Mouse (Mus musculus): Measurements from ENCODE around the gene Mbd3l2. TPM values are rescaled to one million over a fixed set of nuclear protein-coding genes. Genes with fewer than 3 reads are reported as not detected.
"Not testable (repeated sequence)": the region's sequence is repeated elsewhere in the genome, so short reads cannot be mapped to it uniquely, and the experiment has no call there.

Mbd3l2 gene
- not detected in 2 replicates for total RNA-seq (2017)

- ATAC-seq (ENCODE audit: extremely low read depth, insufficient number of reproducible peaks, low FRiP score, poor library complexity, severe bottlenecking), result no peak
These were observed at the start of gene Mbd3l2 for GRCm38 (mm10) chr9:18430354-18430753. Gene Mbd3l2 (plus strand): TSS chr9:18430654.

DNA sequence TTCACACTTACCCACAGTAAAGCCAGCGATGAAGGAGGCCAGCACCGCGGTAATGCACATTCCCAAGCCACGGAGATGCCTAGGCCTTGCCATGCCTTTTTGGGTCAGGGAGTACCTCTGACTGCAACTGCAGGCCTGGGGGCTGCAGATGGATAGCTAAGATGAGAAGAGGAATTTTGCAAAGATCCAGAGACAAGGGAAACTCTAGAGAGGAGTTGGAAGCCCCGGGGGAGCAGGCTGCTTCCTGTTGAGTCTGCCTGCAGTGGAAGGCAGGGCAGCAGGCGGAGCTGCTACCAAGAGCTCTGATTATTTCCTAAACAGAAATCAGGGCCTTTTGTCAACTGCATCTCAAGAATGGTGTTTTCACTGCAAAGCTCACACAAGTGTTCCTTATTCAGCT is 44.7 kb upstream of the Mbd3l2 start:
- no peak for ATAC-seq (ENCODE audit: extremely low read depth, insufficient number of reproducible peaks, low FRiP score, poor library complexity, severe bottlenecking)

GRCm38 (mm10) chr9:18399629-18400028 is 30.8 kb upstream of the Mbd3l2 start:
- no peak for ATAC-seq (ENCODE audit: extremely low read depth, insufficient number of reproducible peaks, low FRiP score, poor library complexity, severe bottlenecking)

- ATAC-seq (ENCODE audit: extremely low read depth, insufficient number of reproducible peaks, low FRiP score, poor library complexity, severe bottlenecking), result not testable (repeated sequence)
These were observed 27.6 kb upstream of the Mbd3l2 start, which contains the start of gene Naalad2 for GRCm38 (mm10) chr9:18402895-18403294. Gene Naalad2 (minus strand): TSS chr9:18402995.

- no peak for ATAC-seq (ENCODE audit: extremely low read depth, insufficient number of reproducible peaks, low FRiP score, poor library complexity, severe bottlenecking)
These were observed 26.3 kb upstream of the Mbd3l2 start, which contains the start of gene Ubtfl1 for GRCm38 (mm10) chr9:18404118-18404517. Gene Ubtfl1 (plus strand): TSS chr9:18404418.

GRCm38 (mm10) chr9:18412371-18412770 is 18.1 kb upstream of the Mbd3l2 start:
- ATAC-seq (ENCODE audit: extremely low read depth, insufficient number of reproducible peaks, low FRiP score, poor library complexity, severe bottlenecking), result not testable (repeated sequence)

GRCm38 (mm10) chr9:18431687-18432086 is 1.2 kb downstream of the Mbd3l2 start:
- no peak for ATAC-seq (ENCODE audit: extremely low read depth, insufficient number of reproducible peaks, low FRiP score, poor library complexity, severe bottlenecking)

DNA sequence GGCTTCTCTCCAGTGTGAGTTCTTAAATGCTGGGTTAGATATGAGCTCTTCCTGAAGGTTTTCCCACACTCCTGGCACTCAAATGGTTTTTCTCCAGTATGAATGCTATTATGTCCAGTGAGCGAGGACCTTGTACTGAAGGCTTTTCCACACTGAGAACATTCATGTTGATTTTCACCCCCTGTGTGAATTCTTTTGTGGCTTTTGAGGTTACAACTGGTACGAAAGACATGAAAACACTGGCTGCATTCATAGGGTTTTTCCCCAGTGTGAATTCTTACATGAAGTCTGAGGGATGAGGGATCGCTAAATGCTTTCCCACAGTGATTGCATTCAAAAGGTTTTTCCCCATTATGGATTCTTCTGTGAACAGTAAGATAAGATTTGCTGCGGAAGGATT is 26.1 kb downstream of the Mbd3l2 start:
- no peak for ATAC-seq (ENCODE audit: extremely low read depth, insufficient number of reproducible peaks, low FRiP score, poor library complexity, severe bottlenecking)

DNA sequence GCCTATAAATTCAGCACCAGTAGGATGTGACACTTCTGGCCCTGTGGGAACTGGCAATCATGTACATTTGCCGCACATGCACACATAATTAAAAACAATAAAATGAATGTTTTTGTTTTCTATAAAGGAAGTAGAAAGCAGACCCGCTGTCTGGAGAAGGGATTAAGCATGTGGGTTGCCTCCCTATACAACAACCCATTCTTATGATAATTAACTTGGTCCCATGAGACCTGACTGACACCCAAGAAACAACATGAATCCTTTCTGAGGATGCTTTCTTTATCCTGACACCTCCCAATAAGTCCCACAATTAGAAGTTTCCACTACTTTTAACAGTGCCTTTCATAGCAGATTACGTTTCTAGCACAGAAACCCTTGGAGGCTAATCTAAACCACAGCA is 36.9 kb downstream of the Mbd3l2 start:
- ATAC-seq (ENCODE audit: extremely low read depth, insufficient number of reproducible peaks, low FRiP score, poor library complexity, severe bottlenecking), result no peak

DNA sequence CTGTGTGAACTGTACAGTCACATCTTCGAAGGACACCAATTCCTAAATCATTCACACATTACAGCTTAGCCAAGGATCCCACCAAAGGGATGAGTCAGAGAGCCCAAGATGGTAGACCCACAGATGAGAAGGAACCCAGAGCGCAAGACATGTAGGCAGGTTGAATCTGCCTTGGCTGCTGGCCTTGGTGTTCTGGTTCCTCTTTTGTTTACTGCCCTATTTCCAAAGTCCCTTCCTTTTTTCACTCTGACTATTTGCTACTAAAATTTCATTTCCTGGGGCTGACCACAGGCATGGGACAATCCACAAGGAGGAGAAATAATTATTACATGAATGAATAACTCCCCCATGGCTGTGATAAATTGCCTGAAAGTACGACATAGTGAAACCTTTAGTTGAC is 37.6 kb downstream of the Mbd3l2 start:
- no peak for ATAC-seq (ENCODE audit: extremely low read depth, insufficient number of reproducible peaks, low FRiP score, poor library complexity, severe bottlenecking)

DNA sequence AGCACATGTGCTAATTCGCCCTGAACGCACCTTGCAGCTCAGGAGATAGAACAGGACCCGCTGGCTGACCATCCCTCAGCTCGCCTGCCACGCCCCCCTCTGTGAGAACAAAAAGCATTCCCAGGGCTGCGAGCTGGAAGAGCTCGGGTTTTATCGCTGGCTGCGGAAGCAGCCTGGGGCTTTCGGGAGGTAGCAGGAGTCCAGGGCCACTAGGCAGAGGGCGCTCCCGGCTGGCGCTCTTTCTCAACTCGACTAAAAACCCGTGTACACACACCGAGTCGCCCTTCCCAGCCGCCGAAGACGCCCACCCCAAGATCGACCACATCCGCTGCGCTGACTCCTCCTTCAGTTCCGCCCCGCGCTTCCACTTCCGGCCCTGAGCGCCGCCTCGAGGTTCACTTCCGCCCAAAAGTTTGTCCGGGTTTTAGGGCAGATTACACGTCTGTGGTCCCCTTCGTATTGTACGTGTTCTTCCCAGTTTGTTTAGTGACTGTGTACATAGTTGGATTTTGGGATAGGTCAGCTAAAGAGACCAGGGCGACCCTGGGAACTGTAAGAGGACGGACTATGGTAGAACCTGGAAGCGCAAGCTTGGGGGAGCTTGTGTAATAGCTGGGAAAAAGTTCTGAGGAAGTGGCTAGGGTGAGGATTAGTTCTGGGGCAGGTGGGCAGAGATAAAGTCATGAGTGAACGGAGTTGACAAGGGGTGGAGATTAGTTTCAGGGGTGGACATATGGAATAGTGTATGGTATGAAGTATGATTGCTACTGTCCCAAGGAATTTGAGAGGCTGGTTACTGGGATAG is 43.1 kb downstream of the Mbd3l2 start:
- peak; percentile 94 for ATAC-seq (ENCODE audit: extremely low read depth, insufficient number of reproducible peaks, low FRiP score, poor library complexity, severe bottlenecking)

GRCm38 (mm10) chr9:18478168-18478567 is 47.7 kb downstream of the Mbd3l2 start, which contains the start of the genes Zfp558 and Mbd3l1:
Gene Zfp558 (minus strand): TSS chr9:18478268.
Gene Mbd3l1 (plus strand): TSS chr9:18478359.
- ATAC-seq (ENCODE audit: extremely low read depth, insufficient number of reproducible peaks, low FRiP score, poor library complexity, severe bottlenecking), result no peak

Other genes with a start within 250 kb of the Mbd3l2 start
- gene Chordc1, start 138.5 kb upstream of the Mbd3l2 start, total RNA-seq (2017), result 74.9 and 90.4 TPM in 2 replicates
- 0.12 TPM in 1 of 2 replicates, not detected in the other for gene Naalad2, start 27.7 kb upstream of the Mbd3l2 start, total RNA-seq (2017)
- 0.35 TPM in 1 of 2 replicates, not detected in the other for gene Ubtfl1, start 26.2 kb upstream of the Mbd3l2 start, total RNA-seq (2017)
- 0.47 and 0.61 TPM in 2 replicates for gene Zfp558, start 47.6 kb downstream of the Mbd3l2 start, total RNA-seq (2017)
- gene Mbd3l1, start 47.7 kb downstream of the Mbd3l2 start, total RNA-seq (2017), result not detected in 2 replicates
- gene Muc16, start 243.9 kb downstream of the Mbd3l2 start, total RNA-seq (2017), result not detected in 2 replicates